Mouse (Mus musculus) spleen, postnatal 14 days (tissue): ENCODE measurements around the gene Taf5.

Source experiments
- DNase-seq, 2 experiments: peaks; one replicate each; pipeline ENCODE4 v3.0.0; 2021 to 2022; ENCODE audit warnings: low spot score in 2 of 2

The Taf5 gene

GRCm38 (mm10) chr19:47067096-47067882 lies at the start of gene Taf5:
TSS of gene Taf5 (plus strand) at chr19:47067746.
- DNase-seq, result peak; percentile 97 to 98

GRCm38 (mm10) chr19:47017831-47018230 lies 49.7 kb upstream of the Taf5 start:
- no peak for DNase-seq

- no peak for DNase-seq
These were observed 49.2 kb upstream of the Taf5 start for GRCm38 (mm10) chr19:47018330-47018729.

GRCm38 (mm10) chr19:47019326-47019725 lies 48.2 kb upstream of the Taf5 start:
- DNase-seq, result no peak

GRCm38 (mm10) chr19:47022709-47023108 lies 44.8 kb upstream of the Taf5 start:
- DNase-seq, result no peak

- DNase-seq, result no peak
These were observed 44.0 kb upstream of the Taf5 start for GRCm38 (mm10) chr19:47023546-47023945.

- DNase-seq, result no peak
These were observed 42.6 kb upstream of the Taf5 start for GRCm38 (mm10) chr19:47024954-47025353.

GRCm38 (mm10) chr19:47026513-47026912 lies 41.0 kb upstream of the Taf5 start:
- DNase-seq, result no peak

GRCm38 (mm10) chr19:47029796-47030195 lies 37.8 kb upstream of the Taf5 start:
- DNase-seq, result no peak

GRCm38 (mm10) chr19:47031770-47032169 lies 35.8 kb upstream of the Taf5 start:
- DNase-seq, result no peak

GRCm38 (mm10) chr19:47034916-47035315 lies 32.6 kb upstream of the Taf5 start:
- DNase-seq, result no peak

- DNase-seq, result no peak
These were observed 30.9 kb upstream of the Taf5 start for GRCm38 (mm10) chr19:47036596-47036995.

- no peak for DNase-seq
These were observed 26.6 kb upstream of the Taf5 start for GRCm38 (mm10) chr19:47040720-47041473.

- no peak for DNase-seq
These were observed 23.9 kb upstream of the Taf5 start for GRCm38 (mm10) chr19:47043608-47044007.

- no peak for DNase-seq
These were observed 21.2 kb upstream of the Taf5 start for GRCm38 (mm10) chr19:47046343-47046742.

GRCm38 (mm10) chr19:47047236-47047833 lies 20.2 kb upstream of the Taf5 start:
- no peak for DNase-seq

- no peak for DNase-seq
These were observed 18.5 kb upstream of the Taf5 start for GRCm38 (mm10) chr19:47049061-47049460.

- DNase-seq, result no peak
These were observed 17.7 kb upstream of the Taf5 start for GRCm38 (mm10) chr19:47049840-47050239.

- peak; percentile 61 to 71 for DNase-seq
These were observed 17.1 kb upstream of the Taf5 start, which contains the start of gene Pcgf6 for GRCm38 (mm10) chr19:47050271-47051032. TSS of gene Pcgf6 (minus strand) at chr19:47050906.

- DNase-seq, result no peak
These were observed 14.6 kb upstream of the Taf5 start for GRCm38 (mm10) chr19:47052927-47053326.

- DNase-seq, result no peak
These were observed 14.1 kb upstream of the Taf5 start for GRCm38 (mm10) chr19:47053471-47053870.

- no peak for DNase-seq
These were observed 9.9 kb upstream of the Taf5 start for GRCm38 (mm10) chr19:47057684-47058083.
